Mouse (Mus musculus) thymus, adult 2 months (tissue): Measurements from ENCODE around the gene Plcb1.

ENCODE experiments used
- CTCF ChIP-seq: fragments of 200-500 bp; IDR thresholded peaks from 2 replicates; pipeline ENCODE4 v1.5.1; 2012; ENCODE audit warnings: mild to moderate bottlenecking, control low read depth, low read length, moderate library complexity, borderline replicate concordance; ENCODE audit not compliant: control insufficient read depth, poor library complexity, insufficient read depth; ENCODE audit errors: extremely low read depth
- POLR2A ChIP-seq: fragments of 200-500 bp; IDR thresholded peaks from 2 replicates; pipeline ENCODE4 v1.6.1; 2012; ENCODE audit warnings: mild to moderate bottlenecking, low read length, control low read depth, moderate library complexity; ENCODE audit not compliant: control insufficient read depth, poor library complexity, insufficient read depth; ENCODE audit errors: extremely low read depth

- TF ChIP-seq POLR2A, result no peak
- TF ChIP-seq CTCF, result no peak
Measured at GRCm38 (mm10) chr2:135114501-135115128, 328.7 kb downstream of the Plcb1 start.
